Mouse (Mus musculus) CH12.LX (cell line): ENCODE results near the gene Gpr34. TPM values are rescaled to one million over a fixed set of nuclear protein-coding genes. Genes with fewer than 3 reads are reported as not detected.
A peak's percentile ranks its signal among the peaks of the same experiment; 100 is the strongest.

ENCODE experiments used
- DNase-seq: peaks from one replicate; pipeline ENCODE4 v3.0.0-alpha.2; 2013; ENCODE audit errors: extremely low read depth
- H3K27ac ChIP-seq: 2 replicates; pipeline ENCODE4 v1.5.1; 2012; ENCODE audit warnings: low read depth, mild to moderate bottlenecking, control low read depth, moderate library complexity; ENCODE audit not compliant: insufficient read depth
- H3K27me3 ChIP-seq: replicated peaks from 2 replicates; pipeline ENCODE3; 2012; ENCODE audit warnings: inconsistent platforms
- H3K36me3 ChIP-seq, 2 experiments: replicated peaks in 1 of 2; 2 replicates each; pipeline versions ENCODE3 to v1.6.1; 2012; ENCODE audit warnings: inconsistent platforms in 1 of 2, low read length in 1 of 2, mild to moderate bottlenecking in 1 of 2, mixed read lengths in 1 of 2, moderate library complexity in 1 of 2; ENCODE audit not compliant: control insufficient read depth in 1 of 2, insufficient read depth in 1 of 2
- H3K4me1 ChIP-seq, 2 experiments: 2 replicates each; pipeline ENCODE4 v1.6.1; 2012; ENCODE audit warnings: inconsistent platforms in 1 of 2, moderate library complexity in 1 of 2; ENCODE audit not compliant: insufficient read depth in 2 of 2, control insufficient read depth in 1 of 2
- H3K4me2 ChIP-seq: 2 replicates; pipeline ENCODE4 v1.6.1; 2012; ENCODE audit warnings: low read depth, mild to moderate bottlenecking, control low read depth; ENCODE audit not compliant: poor library complexity, insufficient read depth, severe bottlenecking
- H3K4me3 ChIP-seq, 3 experiments: fragments of 150-350 bp in 1 of 3; sonication (generic) in 1 of 3; replicated peaks in 1 of 3; 2 replicates each; pipeline versions ENCODE3 to v1.5.1; 2011 to 2012; ENCODE audit warnings: low read depth in 2 of 3, low read length in 2 of 3, mild to moderate bottlenecking in 2 of 3, moderate library complexity in 2 of 3, control low read depth in 1 of 3, improper control_type of control experiment in 1 of 3, inconsistent platforms in 1 of 3, mixed read lengths in 1 of 3; ENCODE audit not compliant: poor library complexity in 1 of 3
- H3K79me2 ChIP-seq: replicated peaks from 2 replicates; pipeline ENCODE4 v1.6.1; 2012; ENCODE audit warnings: mild to moderate bottlenecking, moderate library complexity; ENCODE audit not compliant: control insufficient read depth, poor library complexity, insufficient read depth, severe bottlenecking; ENCODE audit errors: extremely low read depth
- H3K9ac ChIP-seq: 2 replicates; pipeline ENCODE4 v1.6.1; 2012; ENCODE audit warnings: low read depth, mild to moderate bottlenecking, control low read depth, moderate library complexity; ENCODE audit not compliant: insufficient read depth
- H3K9me3 ChIP-seq: replicated peaks from 2 replicates; pipeline ENCODE3; 2012; ENCODE audit warnings: low read length, inconsistent platforms, mixed read lengths
- BHLHE40 ChIP-seq: IDR thresholded peaks from 2 replicates; pipeline ENCODE4 v1.6.1; 2011; ENCODE audit warnings: mild to moderate bottlenecking, low read depth, low read length, improper control_type of control experiment
- CHD1 ChIP-seq: IDR thresholded peaks from 2 replicates; pipeline ENCODE4 v1.6.1; 2012; ENCODE audit warnings: low read depth, low read length, improper control_type of control experiment, inconsistent platforms
- CHD2 ChIP-seq: IDR thresholded peaks from 2 replicates; pipeline ENCODE4 v1.6.1; 2011; ENCODE audit warnings: low read length, improper control_type of control experiment
- EP300 ChIP-seq: IDR thresholded peaks from 2 replicates; pipeline ENCODE4 v1.6.1; 2011; ENCODE audit warnings: low read length, improper control_type of control experiment
- ETS1 ChIP-seq: conservative IDR thresholded peaks from 2 replicates; pipeline ENCODE4 v1.6.1; 2012; ENCODE audit warnings: low read depth, mild to moderate bottlenecking, inconsistent platforms, low read length, improper control_type of control experiment, moderate library complexity
- GABPA ChIP-seq: IDR thresholded peaks from 2 replicates; pipeline ENCODE4 v1.6.1; 2012; ENCODE audit warnings: low read depth, low read length, improper control_type of control experiment, inconsistent platforms; ENCODE audit not compliant: insufficient replicate concordance
- HCFC1 ChIP-seq: IDR thresholded peaks from 2 replicates; pipeline ENCODE4 v1.6.1; 2012; ENCODE audit warnings: low read depth, mild to moderate bottlenecking, inconsistent platforms, low read length, improper control_type of control experiment
- IRF4 ChIP-seq: IDR thresholded peaks from 2 replicates; pipeline ENCODE4 v1.6.1; 2014; ENCODE audit warnings: low read depth, mild to moderate bottlenecking, inconsistent platforms, low read length, improper control_type of control experiment
- JUN ChIP-seq: IDR thresholded peaks from 2 replicates; pipeline ENCODE4 v1.6.1; 2011; ENCODE audit warnings: low read depth, mild to moderate bottlenecking, low read length, improper control_type of control experiment, moderate library complexity; ENCODE audit not compliant: insufficient read depth
- JUND ChIP-seq: conservative IDR thresholded peaks from 2 replicates; pipeline ENCODE4 v1.6.1; 2011; ENCODE audit warnings: low read depth, low read length, improper control_type of control experiment
- KAT2A ChIP-seq: IDR thresholded peaks from 2 replicates; pipeline ENCODE4 v1.6.1; 2012; ENCODE audit warnings: low read length, improper control_type of control experiment, inconsistent platforms; ENCODE audit not compliant: insufficient replicate concordance
- MAFK ChIP-seq: IDR thresholded peaks from 2 replicates; pipeline ENCODE4 v1.6.1; 2011; ENCODE audit warnings: low read length, improper control_type of control experiment; ENCODE audit not compliant: insufficient replicate concordance
- MAX ChIP-seq: IDR thresholded peaks from 2 replicates; pipeline ENCODE4 v1.6.1; 2011; ENCODE audit warnings: low read length, improper control_type of control experiment
- MAZ ChIP-seq: IDR thresholded peaks from 2 replicates; pipeline ENCODE4 v1.6.1; 2012; ENCODE audit warnings: low read depth, mild to moderate bottlenecking, inconsistent platforms, low read length, improper control_type of control experiment, moderate library complexity
- MEF2A ChIP-seq: IDR thresholded peaks from 2 replicates; pipeline ENCODE4 v1.6.1; 2014; ENCODE audit warnings: low read depth, mild to moderate bottlenecking, inconsistent platforms, low read length, improper control_type of control experiment, borderline replicate concordance
- MYC ChIP-seq: IDR thresholded peaks from 2 replicates; pipeline ENCODE4 v1.6.1; 2011; ENCODE audit warnings: low read depth, mild to moderate bottlenecking, improper control_type of control experiment, low read length
- NELFE ChIP-seq: IDR thresholded peaks from 2 replicates; pipeline ENCODE4 v1.6.1; 2011; ENCODE audit warnings: low read depth, low read length, improper control_type of control experiment
- NRF1 ChIP-seq: IDR thresholded peaks from 2 replicates; pipeline ENCODE4 v1.6.1; 2014; ENCODE audit warnings: low read depth, mild to moderate bottlenecking, inconsistent platforms, low read length, improper control_type of control experiment, moderate library complexity
- PAX5 ChIP-seq: IDR thresholded peaks from 2 replicates; pipeline ENCODE4 v1.6.1; 2012; ENCODE audit warnings: low read length, inconsistent platforms, mixed read lengths
- POLR2AphosphoS2 ChIP-seq: IDR thresholded peaks from 2 replicates; pipeline ENCODE4 v1.6.1; 2011; ENCODE audit warnings: low read depth, low read length, improper control_type of control experiment
- RAD21 ChIP-seq: IDR thresholded peaks from 2 replicates; pipeline ENCODE4 v1.6.1; 2011; ENCODE audit warnings: low read depth, mild to moderate bottlenecking, low read length, improper control_type of control experiment, moderate library complexity
- RCOR1 ChIP-seq: conservative IDR thresholded peaks from 2 replicates; pipeline ENCODE4 v1.6.1; 2012; ENCODE audit warnings: low read depth, mild to moderate bottlenecking, inconsistent platforms, low read length, improper control_type of control experiment
- SIN3A ChIP-seq: IDR thresholded peaks from 2 replicates; pipeline ENCODE4 v1.6.1; 2012; ENCODE audit warnings: low read length, improper control_type of control experiment, inconsistent platforms
- SMC3 ChIP-seq: IDR thresholded peaks from 2 replicates; pipeline ENCODE4 v1.6.1; 2011; ENCODE audit warnings: low read depth, low read length, improper control_type of control experiment
- TBP ChIP-seq: conservative IDR thresholded peaks from 2 replicates; pipeline ENCODE4 v1.6.1; 2011; ENCODE audit warnings: low read depth, low read length, improper control_type of control experiment
- UBTF ChIP-seq: IDR thresholded peaks from 2 replicates; pipeline ENCODE4 v1.6.1; 2012; ENCODE audit warnings: low read depth, mild to moderate bottlenecking, inconsistent platforms, low read length, improper control_type of control experiment, moderate library complexity
- USF2 ChIP-seq: conservative IDR thresholded peaks from 2 replicates; pipeline ENCODE4 v1.6.1; 2011; ENCODE audit warnings: low read depth, low read length, improper control_type of control experiment
- ZC3H11A ChIP-seq: IDR thresholded peaks from 2 replicates; pipeline ENCODE4 v1.6.1; 2012; ENCODE audit warnings: low read depth, mild to moderate bottlenecking, inconsistent platforms, low read length, improper control_type of control experiment
- ZMIZ1 ChIP-seq: IDR thresholded peaks from 2 replicates; pipeline ENCODE4 v1.6.1; 2012; ENCODE audit warnings: low read depth, mild to moderate bottlenecking, inconsistent platforms, low read length, improper control_type of control experiment
- ZNF384 ChIP-seq: IDR thresholded peaks from 2 replicates; pipeline ENCODE4 v1.6.1; 2012; ENCODE audit warnings: low read depth, low read length, improper control_type of control experiment, inconsistent platforms
- dilution Hi-C: fragments of 300-500 bp; cut with MboI; formaldehyde crosslinking; loops from 2 replicates; pipeline ENCODE4 v1.14.3; 2020; ENCODE audit warnings: low sequenced_read_pairs; ENCODE audit not compliant: extremely low pct_unique_long_range_greater_than_20kb, extremely low pct_ligation_motif_present
- in situ Hi-C: fragments of 300-500 bp; cut with MboI; formaldehyde crosslinking; loops from 3 replicates; pipeline ENCODE4 v1.14.3; 2019; ENCODE audit warnings: low sequenced_read_pairs, low pct_ligation_motif_present, low pct_unique_long_range_greater_than_20kb, mixed read lengths
- polyA plus RNA-seq: library from polyadenylated mRNA; unstranded; fragments of >175 nt; gene quantifications from 2 replicates; pipeline ENCODE4 v1.2.1, GENCODE M21; 2012; ENCODE audit warnings: low read depth; ENCODE audit not compliant: insufficient read length
- total RNA-seq, 2 experiments: library from RNA; depleted of rRNA; stranded (reverse); fragments of 300-350 nt in 1 of 2; fragments of >200 nt in 1 of 2; gene quantifications; 2 replicates each; pipeline ENCODE4 v1.2.3; 2012 to 2014

Gpr34 gene
- total and polyA plus RNA-seq, 3 experiments, result 1.5 to 15.7 (median 4.1) TPM

DNA sequence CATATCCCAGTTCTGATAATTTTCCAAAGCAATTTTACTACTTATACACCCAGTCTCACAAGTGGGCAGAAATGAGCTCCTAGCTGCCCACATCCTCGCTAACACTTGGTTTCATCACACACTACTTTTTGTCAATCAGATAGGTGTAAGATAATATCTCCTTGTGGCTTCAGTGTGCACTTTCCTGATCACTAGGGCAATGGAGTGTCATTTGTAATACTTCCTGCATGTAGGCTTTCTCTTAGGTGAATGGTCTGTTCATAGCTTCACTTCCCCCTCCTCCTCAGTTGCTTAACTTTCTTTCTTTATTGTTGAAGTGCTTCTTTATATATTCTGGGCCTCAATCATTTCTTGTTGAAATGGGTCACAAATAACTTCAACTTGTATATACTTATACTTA lies 20.4 kb downstream of the Gpr34 start:
- Histone ChIP-seq H3K4me1 (peaks cover 4 to 22% of the 10 kb centered on the region in 2 experiments; a peak in 3 of 4 replicates), H3K4me2 (no peak overlapping the region), H3K27ac (peak overlapping the region; percentile 64), H3K79me2 (no peaks in the 10 kb centered on the region), H3K27me3 (no peaks in the 10 kb centered on the region)
- in situ Hi-C loops, result loop anchor here (10.0 to 25.0 kb wide), 2 partner anchors 187 to 415 kb away; partner anchors contain the start of gene Nyx
- TF ChIP-seq TBP, result no peak
- no peak for TF ChIP-seq JUND
- TF ChIP-seq PAX5, result no peak
- TF ChIP-seq MAZ, result no peak
- TF ChIP-seq RCOR1, result no peak
- TF ChIP-seq JUN, result no peak
- no peak for TF ChIP-seq ZNF384
- TF ChIP-seq MAX, result no peak
- TF ChIP-seq GABPA, result no peak
- no peak for TF ChIP-seq KAT2A
- TF ChIP-seq MAFK, result no peak
- no peak for TF ChIP-seq MEF2A
- no peak for TF ChIP-seq CHD1
- TF ChIP-seq ZMIZ1, result no peak
- TF ChIP-seq EP300, result no peak
- no peak for TF ChIP-seq MYC
- no peak for TF ChIP-seq RAD21
- no peak for TF ChIP-seq NRF1
- TF ChIP-seq, all 38 proteins: peak for 0
- dilution Hi-C loops, result no loop called here
- H3K4me3 ChIP-seq, result no peak overlapping the region
- H3K9me3 ChIP-seq, result no peaks in the 10 kb centered on the region
- no peaks in the 10 kb centered on the region for H3K36me3 ChIP-seq
- DNase-seq, result no peak
- no peak overlapping the region for H3K9ac ChIP-seq

DNA sequence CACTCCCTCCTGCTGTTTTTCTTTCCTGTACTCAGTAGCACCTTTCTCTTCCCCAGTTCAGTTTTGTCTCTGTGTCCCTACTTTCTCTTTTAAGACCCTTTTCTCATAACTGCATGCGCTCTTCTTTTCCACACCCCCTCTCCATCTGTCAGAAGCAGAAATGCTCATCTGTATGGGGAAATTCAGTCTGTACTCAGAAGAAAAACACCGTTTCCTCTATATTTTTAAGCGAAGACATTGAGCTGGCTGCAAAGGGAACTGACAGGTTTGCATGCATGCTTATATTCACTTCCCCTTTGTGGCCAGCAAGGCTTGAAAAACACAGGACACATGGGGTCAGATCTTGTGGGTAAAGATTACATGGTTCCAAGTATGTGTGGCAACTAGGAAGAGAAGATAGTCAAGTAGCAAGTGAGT lies 23.1 kb downstream of the Gpr34 start:
- DNase-seq, result peak; percentile 83
- Histone ChIP-seq H3K4me1 (peaks cover 12 to 43% of the 10 kb centered on the region in 2 experiments; a peak in 3 of 4 replicates), H3K36me3 (no peaks in the 10 kb centered on the region), H3K4me2 (peak overlapping the region; percentile 71), H3K27ac (peak overlapping the region; percentile 97), H3K4me3 (no peak overlapping the region), H3K79me2 (no peaks in the 10 kb centered on the region), H3K9ac (peak overlapping the region; percentile 66; the same call in 1 of the 2 replicates), H3K27me3 (no peaks in the 10 kb centered on the region), H3K9me3 (no peaks in the 10 kb centered on the region)
- in situ Hi-C loops (loop anchor here (10.0 to 25.0 kb wide), 2 partner anchors 190 to 418 kb away; partner anchors contain the start of gene Nyx), dilution Hi-C loops (no loop called here)
- TF ChIP-seq NRF1 (no peak), TBP (0 out of 2 replicates have a peak, but pooled peaks have one; percentile 30), SIN3A (peak; percentile 74), JUN (no peak), GABPA (no peak), CHD2 (peak; percentile 62; the same call in 1 of the 2 replicates), MAX (peak; percentile 76; the same call in 1 of the 2 replicates), USF2 (no peak), UBTF (no peak), HCFC1 (no peak), ETS1 (peak; percentile 81), PAX5 (no peak), IRF4 (peak; percentile 76), ZMIZ1 (no peak), POLR2AphosphoS2 (no peak), NELFE (no peak), MEF2A (peak; percentile 60; the same call in 1 of the 2 replicates), BHLHE40 (peak; percentile 73), CHD1 (no peak), SMC3 (peak; percentile 21; the same call in 1 of the 2 replicates), ZC3H11A (no peak), JUND (no peak), MYC (peak; percentile 79; the same call in 1 of the 2 replicates), ZNF384 (0 out of 2 replicates have a peak, but pooled peaks have one; percentile 15)
